Mouse (Mus musculus) heart, adult 2 months (tissue): ENCODE results near the gene Gpr157. TPM values are rescaled to one million over a fixed set of nuclear protein-coding genes. Genes with fewer than 3 reads are reported as not detected.
A peak's percentile ranks its signal among the peaks of the same experiment; 100 is the strongest.
"Not testable (repeated sequence)": the region's sequence is repeated elsewhere in the genome, so short reads cannot be mapped to it uniquely, and the experiment has no call there.

Source experiments
- DNase-seq, 2 experiments: peaks; one replicate each; pipeline ENCODE4 v3.0.0; 2021
- H3K27ac ChIP-seq: fragments of 200-600 bp; 2 replicates; pipeline ENCODE4 v1.8.1; 2022
- H3K27me3 ChIP-seq: fragments of 200-500 bp; 2 replicates; pipeline ENCODE4 v1.6.1; 2012; ENCODE audit warnings: mild to moderate bottlenecking, low read length, inconsistent platforms, mixed read lengths; ENCODE audit not compliant: control insufficient read depth, insufficient read depth
- H3K36me3 ChIP-seq: fragments of 200-500 bp; 2 replicates; pipeline ENCODE4 v1.6.1; 2012; ENCODE audit warnings: low read length, inconsistent platforms; ENCODE audit not compliant: control insufficient read depth, insufficient read depth
- H3K4me1 ChIP-seq: fragments of 200-500 bp; 2 replicates; pipeline ENCODE4 v1.6.1; 2011; ENCODE audit warnings: low read length; ENCODE audit not compliant: control insufficient read depth, insufficient read depth
- H3K4me3 ChIP-seq: fragments of 200-600 bp; 2 replicates; pipeline ENCODE4 v1.8.1; 2022
- H3K79me2 ChIP-seq: fragments of 200-500 bp; replicated peaks from 2 replicates; pipeline ENCODE4 v1.6.1; 2012; ENCODE audit warnings: mild to moderate bottlenecking, inconsistent platforms, low read length, moderate library complexity, mixed read lengths; ENCODE audit not compliant: control insufficient read depth, insufficient read depth
- H3K9ac ChIP-seq: fragments of 200-500 bp; 2 replicates; pipeline ENCODE4 v1.6.1; 2012; ENCODE audit warnings: low read depth, mild to moderate bottlenecking, control low read depth, inconsistent platforms, low read length, mixed read lengths
- CTCF ChIP-seq: fragments of 200-600 bp; IDR thresholded peaks from 2 replicates; pipeline ENCODE4 v1.8.1; 2022; ENCODE audit warnings: antibody characterized with exemption, mild to moderate bottlenecking, moderate library complexity
- EP300 ChIP-seq: fragments of 200-500 bp; IDR thresholded peaks from 2 replicates; pipeline ENCODE4 v1.6.1; 2011; ENCODE audit warnings: low read depth, low read length, control low read depth; ENCODE audit not compliant: insufficient read depth
- POLR2A ChIP-seq: fragments of 200-500 bp; IDR thresholded peaks from 2 replicates; pipeline ENCODE4 v1.6.1; 2011; ENCODE audit warnings: mild to moderate bottlenecking, low read depth, low read length, control low read depth; ENCODE audit not compliant: insufficient read depth
- WGBS: fragments of 180-500 bp; shearing (Covaris S2); methylation state at CpG from one replicate; pipeline ENCODE4 v1.1.7; 2018; 5-methylcytosine and 5-hydroxymethylcytosine counted together
- intact Hi-C: fragments of 180-260 bp; cut with DNase I; formaldehyde crosslinking; loops from one replicate; pipeline ENCODE4 v1.15.1; 2025
- long read RNA-seq: library from polyadenylated mRNA; stranded (forward); transcript quantifications from one replicate; pipeline ENCODE4 v2.0.0, GENCODE M21; 2021
- polyA plus RNA-seq: library from polyadenylated mRNA; depleted of rRNA; stranded (reverse); fragments of >200 nt; gene quantifications from 2 replicates; pipeline ENCODE4 v1.2.3, GENCODE M21; 2012; rRNA removed
- total RNA-seq, 2 experiments: library from RNA; stranded (reverse); gene quantifications; 2 replicates each; pipeline ENCODE4 v1.2.3; 2021

Gene Gpr157
- total RNA-seq (10 to 100 TPM; 34.2 to 42.4 TPM), polyA plus RNA-seq (21.8 and 29.2 TPM in 2 replicates)
- long read RNA-seq, full-length matches to known transcripts = 15 of 21 reads
- long read RNA-seq, partial matches to known transcripts = 0 of 21 reads
- long read RNA-seq, other reads (novel, unspliced or antisense) = 6 of 21 reads

- no peaks in the 10 kb centered on the region for H3K36me3 ChIP-seq
- H3K79me2 ChIP-seq = no peaks in the 10 kb centered on the region
- WGBS = under 1% methylated on average over 55 of the region's 56 CpGs
- TF ChIP-seq POLR2A (peak; percentile 79), CTCF (peak; percentile 65), EP300 (peak; percentile 45; the same call in 1 of the 2 replicates)
- DNase-seq = peak; percentile 94 to 95
- intact Hi-C loops = no loop called here
- peak within 1 kb of the TSS; percentile 65 for H3K4me3 ChIP-seq
- H3K27ac ChIP-seq = peak within 1 kb of the TSS; percentile 94
- H3K9ac ChIP-seq = peak within 1 kb of the TSS; percentile 94
- H3K27me3 ChIP-seq = no peaks in the 10 kb centered on the region
- H3K4me1 ChIP-seq = peaks cover 1% of the 10 kb centered on the region; the same call in 1 of the 2 replicates
These were observed at the start of gene Gpr157 for GRCm38 (mm10) chr4:150087161-150087889. Gene Gpr157 (plus strand): TSS chr4:150087365.

GRCm38 (mm10) chr4:150038533-150038932 lies 48.6 kb upstream of the Gpr157 start:
- H3K4me3 ChIP-seq = no peak overlapping the region
- H3K27ac ChIP-seq = no peak overlapping the region
- WGBS = 89% methylated on average over 7 of the region's 7 CpGs
- no peaks in the 10 kb centered on the region for H3K36me3 ChIP-seq
- no peaks in the 10 kb centered on the region for H3K27me3 ChIP-seq
- H3K9ac ChIP-seq = no peak overlapping the region
- H3K4me1 ChIP-seq = no peaks in the 10 kb centered on the region
- intact Hi-C loops = loop anchor here (5.0 kb wide), 1 partner anchor 231 kb away; no protein-coding TSS in a partner anchor
- no peaks in the 10 kb centered on the region for H3K79me2 ChIP-seq
- no peak for DNase-seq
- no peak for TF ChIP-seq EP300
- no peak for TF ChIP-seq POLR2A
- TF ChIP-seq CTCF = no peak

- WGBS = 80% methylated on average over 9 of the region's 9 CpGs
- no peak for TF ChIP-seq EP300
- no peak for TF ChIP-seq CTCF
- TF ChIP-seq POLR2A = no peak
- intact Hi-C loops = no loop called here
These were observed 47.1 kb upstream of the Gpr157 start for GRCm38 (mm10) chr4:150040003-150040581.

GRCm38 (mm10) chr4:150040856-150041255 lies 46.3 kb upstream of the Gpr157 start:
- H3K27ac ChIP-seq, H3K79me2 ChIP-seq, H3K27me3 ChIP-seq, H3K4me1 ChIP-seq, H3K36me3 ChIP-seq, H3K4me3 ChIP-seq, intact Hi-C loops, DNase-seq, H3K9ac ChIP-seq: not testable (repeated sequence)
- 80% methylated on average over 1 of the region's 1 CpGs for WGBS

More at GRCm38 (mm10) chr4:150040003-150040581, 47.1 kb upstream of the Gpr157 start:
- DNase-seq = no peak
- Histone ChIP-seq H3K4me1 (no peaks in the 10 kb centered on the region), H3K9ac (no peak overlapping the region), H3K4me3 (no peak overlapping the region), H3K36me3 (no peaks in the 10 kb centered on the region), H3K27me3 (no peaks in the 10 kb centered on the region), H3K27ac (no peak overlapping the region), H3K79me2 (no peaks in the 10 kb centered on the region)

GRCm38 (mm10) chr4:150041346-150042110 lies 45.6 kb upstream of the Gpr157 start:
- TF ChIP-seq CTCF (no peak), EP300 (no peak), POLR2A (no peak)
- Histone ChIP-seq H3K79me2 (no peaks in the 10 kb centered on the region), H3K27me3 (no peaks in the 10 kb centered on the region), H3K4me1 (no peaks in the 10 kb centered on the region), H3K27ac (no peak overlapping the region), H3K4me3 (no peak overlapping the region), H3K36me3 (no peaks in the 10 kb centered on the region), H3K9ac (no peak overlapping the region)
- intact Hi-C loops = no loop called here
- WGBS = 73% methylated on average over 10 of the region's 10 CpGs
- DNase-seq = no peak
